Mouse (Mus musculus): Measurements from ENCODE around the gene Exosc10.
A peak's percentile ranks its signal among the peaks of the same experiment; 100 is the strongest.

Exosc10 gene

GRCm38 (mm10) chr4:148558297-148559000 lies at the start of gene Exosc10:
TSS of gene Exosc10 (plus strand) at chr4:148558429.
- peak; percentile 94 to 95 for DNase-seq

GRCm38 (mm10) chr4:148509450-148510084 lies 48.7 kb upstream of the Exosc10 start:
- DNase-seq, result no peak

- no peak for DNase-seq
Observed at GRCm38 (mm10) chr4:148510691-148511090, 47.5 kb upstream of the Exosc10 start.

- no peak for DNase-seq
Observed at GRCm38 (mm10) chr4:148511334-148511733, 46.9 kb upstream of the Exosc10 start.

- DNase-seq, result peak in 1 of 2 experiments; percentile 32
Observed at GRCm38 (mm10) chr4:148513021-148513559, 45.1 kb upstream of the Exosc10 start.

- peak; percentile 43 to 46 for DNase-seq
Observed at GRCm38 (mm10) chr4:148515313-148515712, 42.9 kb upstream of the Exosc10 start.

- DNase-seq, result no peak
Observed at GRCm38 (mm10) chr4:148517809-148518208, 40.4 kb upstream of the Exosc10 start.

GRCm38 (mm10) chr4:148518235-148518795 lies 39.9 kb upstream of the Exosc10 start:
- no peak for DNase-seq

GRCm38 (mm10) chr4:148523538-148523937 lies 34.7 kb upstream of the Exosc10 start:
- no peak for DNase-seq

GRCm38 (mm10) chr4:148527158-148527910 lies 30.9 kb upstream of the Exosc10 start:
- no peak for DNase-seq

GRCm38 (mm10) chr4:148530351-148530750 lies 27.9 kb upstream of the Exosc10 start:
- DNase-seq, result no peak

- no peak for DNase-seq
Observed at GRCm38 (mm10) chr4:148530778-148531177, 27.5 kb upstream of the Exosc10 start.

GRCm38 (mm10) chr4:148531341-148531740 lies 26.9 kb upstream of the Exosc10 start:
- DNase-seq, result no peak

GRCm38 (mm10) chr4:148532516-148532915 lies 25.7 kb upstream of the Exosc10 start:
- no peak for DNase-seq

GRCm38 (mm10) chr4:148533613-148534328 lies 24.5 kb upstream of the Exosc10 start:
- DNase-seq, result peak; percentile 70 to 83

- peak; percentile 83 to 90 for DNase-seq
Observed at GRCm38 (mm10) chr4:148535876-148536275, 22.4 kb upstream of the Exosc10 start.

GRCm38 (mm10) chr4:148549106-148549505 lies 9.1 kb upstream of the Exosc10 start:
- peak; percentile 72 to 79 for DNase-seq

GRCm38 (mm10) chr4:148557766-148558165 lies 463 bp upstream of the Exosc10 start:
- no peak for DNase-seq

GRCm38 (mm10) chr4:148562676-148563075 lies 4.4 kb downstream of the Exosc10 start:
- no peak for DNase-seq

- no peak for DNase-seq
Observed at GRCm38 (mm10) chr4:148563595-148563994, 5.4 kb downstream of the Exosc10 start.

GRCm38 (mm10) chr4:148570138-148570537 lies 11.9 kb downstream of the Exosc10 start:
- DNase-seq, result no peak

GRCm38 (mm10) chr4:148570693-148571295 lies 12.6 kb downstream of the Exosc10 start:
- DNase-seq, result no peak
